Mouse (Mus musculus): Measurements from ENCODE around the gene Gm17662. TPM values are rescaled to one million over a fixed set of nuclear protein-coding genes. Genes with fewer than 3 reads are reported as not detected.

Gm17662 gene
- polyA plus RNA-seq, 1 experiment from 2014 or later, result not detected

DNA sequence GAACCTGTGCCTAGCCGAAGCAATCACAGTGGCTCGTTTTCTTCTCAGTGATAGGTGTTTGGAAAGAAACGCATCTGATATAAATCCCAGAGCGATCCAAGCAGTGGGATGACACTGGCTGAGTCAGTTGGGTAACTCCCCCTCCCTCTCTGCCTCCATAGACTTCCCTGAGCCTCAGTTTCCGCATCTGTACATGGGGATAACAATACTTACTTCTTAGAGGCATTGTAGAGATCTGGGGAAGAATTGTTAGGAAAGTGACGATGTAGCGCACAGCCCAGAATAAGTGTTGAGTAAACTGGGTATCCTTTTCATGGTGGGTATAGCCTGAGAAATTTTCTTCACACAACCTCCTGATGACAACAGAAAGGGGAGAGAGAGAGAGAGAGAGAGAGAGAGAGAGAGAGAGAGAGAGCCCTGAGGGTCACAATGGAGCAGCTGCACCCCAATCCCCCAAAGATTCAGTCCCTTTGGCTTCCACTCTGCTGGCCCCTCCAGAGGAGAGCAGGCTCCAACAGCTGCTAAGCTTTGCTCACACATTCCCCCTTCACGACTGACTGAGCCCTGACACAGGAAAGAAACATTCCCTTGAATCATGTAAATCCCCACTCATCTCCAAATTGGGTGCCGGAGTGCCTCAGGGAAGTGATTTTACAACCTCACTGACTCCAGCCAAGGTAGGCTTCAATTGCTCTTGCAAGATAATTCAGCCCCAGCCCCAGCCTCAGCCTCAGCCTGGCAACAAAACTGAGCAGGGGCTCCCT is 31.6 kb downstream of the Gm17662 start:
- DNase-seq (ENCODE audit: low read depth, low spot score) (peak; percentile 81), ATAC-seq (peak; percentile 95)
- in situ Hi-C loops (cut with MboI; ENCODE audit: low pct_unique_long_range_greater_than_20kb), result loop anchor here (25.0 kb wide), 2 partner anchors 676 to 1576 kb away; partner anchors contain the start of gene Oma1
- ChIA-PET POLR2A (no interaction called here), CTCF (no interaction called here)
- H3K27me3 ChIP-seq, result no peaks in the 10 kb centered on the region
- TF ChIP-seq CTCF (IDR thresholded peaks at IDR 0.05), result no peak

DNA sequence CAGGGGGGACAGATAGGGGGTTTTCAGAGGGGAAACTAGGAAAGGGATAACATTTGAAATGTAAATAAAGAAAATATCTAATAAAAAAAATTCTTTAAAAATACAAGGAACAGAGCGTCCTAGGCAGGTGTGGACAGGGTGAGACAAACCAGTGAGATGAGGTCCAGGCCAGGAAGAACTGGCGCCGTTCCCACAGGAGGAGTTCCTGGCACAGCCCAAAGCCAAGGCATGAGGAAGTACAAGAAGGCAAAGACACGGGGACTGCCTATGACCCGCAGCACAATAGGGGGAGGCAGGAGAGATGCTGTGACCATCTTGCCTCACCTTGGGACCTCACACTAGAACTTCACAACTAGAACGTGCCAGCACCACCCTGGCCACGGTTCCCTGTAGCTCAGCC is 34.6 kb downstream of the Gm17662 start:
- in situ Hi-C loops (cut with MboI; ENCODE audit: low pct_unique_long_range_greater_than_20kb), result loop anchor here (5.0 to 25.0 kb wide), 4 partner anchors 229 to 1579 kb away; partner anchors contain the start of gene Oma1
- ATAC-seq, result no peak
- ChIA-PET POLR2A (no interaction called here), CTCF (no interaction called here)
- H3K27me3 ChIP-seq, result no peaks in the 10 kb centered on the region
- no peak for TF ChIP-seq CTCF (IDR thresholded peaks at IDR 0.05)
- no peak for DNase-seq (ENCODE audit: low read depth, low spot score)

DNA sequence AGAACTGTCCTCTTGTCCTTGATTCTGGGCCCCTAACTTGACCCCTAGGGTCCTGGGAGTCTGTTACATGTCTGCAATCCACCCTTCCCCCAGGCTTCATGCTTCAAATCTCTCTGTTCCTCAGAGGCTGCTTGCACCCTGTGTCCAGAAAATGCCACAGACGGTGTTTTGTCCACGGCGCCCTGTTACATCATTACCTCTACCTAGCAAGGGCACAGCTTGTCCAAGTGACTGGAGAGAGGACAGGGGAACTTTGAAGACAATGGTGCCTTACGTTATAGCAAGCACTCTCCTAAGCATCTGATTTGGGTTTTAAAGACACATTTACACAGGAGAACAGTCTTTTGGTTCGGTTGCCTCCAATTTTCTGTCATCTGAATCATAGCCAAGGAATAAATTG is 36.5 kb downstream of the Gm17662 start:
- in situ Hi-C loops (cut with MboI; ENCODE audit: low pct_unique_long_range_greater_than_20kb), result loop anchor here (5.0 to 25.0 kb wide), 4 partner anchors 231 to 1581 kb away; partner anchors contain the start of gene Oma1
- no peak for DNase-seq (ENCODE audit: low read depth, low spot score)
- no peaks in the 10 kb centered on the region for H3K27me3 ChIP-seq
- CTCF ChIA-PET, result interaction anchor here (1.2 kb wide), 1 partner anchor 227 kb away, joined by 10 read pairs; no protein-coding TSS in a partner anchor
- ATAC-seq, result no peak
- TF ChIP-seq CTCF (IDR thresholded peaks at IDR 0.05), result no peak
- POLR2A ChIA-PET, result no interaction called here

DNA sequence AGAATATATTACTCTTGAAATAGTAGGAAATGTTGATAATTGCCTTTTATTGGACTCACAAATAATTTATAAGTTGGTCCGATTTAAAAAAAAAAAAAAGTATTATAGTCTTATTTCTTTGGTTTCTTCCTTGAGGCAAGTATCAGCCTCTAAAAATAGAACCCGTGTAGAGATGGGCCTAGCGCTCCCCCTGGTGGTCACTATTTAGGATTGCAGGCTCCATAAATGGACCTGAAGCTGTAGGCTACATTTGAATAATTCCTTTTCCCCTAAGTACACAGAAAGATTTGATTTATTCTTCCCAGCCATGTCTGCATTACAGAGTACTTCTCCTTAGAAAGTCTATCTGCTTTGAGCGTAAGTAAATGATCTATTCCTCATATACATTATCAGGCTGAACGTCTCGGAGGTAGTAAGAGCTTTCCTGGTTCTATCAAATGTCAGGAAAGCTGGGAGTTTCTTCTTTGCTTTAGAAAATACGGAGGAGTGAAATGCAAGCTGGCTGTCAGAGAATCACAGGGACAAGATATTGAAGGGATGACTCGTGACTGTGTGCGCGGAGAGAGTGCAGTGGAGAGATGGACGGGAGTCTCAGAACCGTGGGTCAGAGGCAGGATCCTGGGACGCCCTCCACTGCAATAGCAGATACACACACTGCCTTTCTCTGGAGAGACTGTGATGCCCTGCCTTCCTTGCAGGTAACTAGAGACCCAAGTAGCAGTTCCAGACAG is 37.0 kb downstream of the Gm17662 start:
- H3K27me3 ChIP-seq, result no peaks in the 10 kb centered on the region
- in situ Hi-C loops (cut with MboI; ENCODE audit: low pct_unique_long_range_greater_than_20kb), result loop anchor here (5.0 to 25.0 kb wide), 4 partner anchors 232 to 1582 kb away; partner anchors contain the start of gene Oma1
- ChIA-PET CTCF (interaction anchor here (0.7 to 1.2 kb wide), 3 partner anchors 20 to 863 kb away, joined by 3 to 10 read pairs (median 3); no protein-coding TSS in a partner anchor), POLR2A (no interaction called here)
- no peak for DNase-seq (ENCODE audit: low read depth, low spot score)
- ATAC-seq, result no peak
- TF ChIP-seq CTCF (IDR thresholded peaks at IDR 0.05), result peak; percentile 88

DNA sequence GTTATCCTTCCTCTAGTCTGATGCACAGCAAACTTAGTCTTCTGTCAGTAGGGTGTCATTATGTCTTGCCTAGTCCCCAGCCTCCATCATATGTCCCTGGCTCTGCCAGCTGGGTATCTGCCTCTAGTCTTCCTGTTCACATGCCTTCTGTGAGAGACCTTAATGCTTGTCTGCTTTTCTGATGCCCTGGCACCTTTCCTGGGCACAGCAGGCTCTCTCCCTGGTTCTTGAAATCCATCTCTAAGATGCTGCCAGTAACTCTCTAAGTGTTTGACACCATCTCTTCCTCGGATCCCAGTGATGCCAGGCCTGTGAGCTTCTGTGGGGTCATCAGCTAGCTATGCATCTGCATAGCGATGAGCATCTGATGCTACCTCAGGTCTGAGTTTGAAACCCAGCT is 45.7 kb downstream of the Gm17662 start:
- in situ Hi-C loops (cut with MboI; ENCODE audit: low pct_unique_long_range_greater_than_20kb), result loop anchor here (10.0 kb wide), 1 partner anchor 1322 kb away; no protein-coding TSS in a partner anchor
- ChIA-PET POLR2A (no interaction called here), CTCF (interaction anchor here (2.1 kb wide), 1 partner anchor 9 kb away, joined by 8 read pairs; no protein-coding TSS in a partner anchor)
- no peak for ATAC-seq
- DNase-seq (ENCODE audit: low read depth, low spot score), result no peak
- TF ChIP-seq CTCF (IDR thresholded peaks at IDR 0.05), result no peak
- no peaks in the 10 kb centered on the region for H3K27me3 ChIP-seq

DNA sequence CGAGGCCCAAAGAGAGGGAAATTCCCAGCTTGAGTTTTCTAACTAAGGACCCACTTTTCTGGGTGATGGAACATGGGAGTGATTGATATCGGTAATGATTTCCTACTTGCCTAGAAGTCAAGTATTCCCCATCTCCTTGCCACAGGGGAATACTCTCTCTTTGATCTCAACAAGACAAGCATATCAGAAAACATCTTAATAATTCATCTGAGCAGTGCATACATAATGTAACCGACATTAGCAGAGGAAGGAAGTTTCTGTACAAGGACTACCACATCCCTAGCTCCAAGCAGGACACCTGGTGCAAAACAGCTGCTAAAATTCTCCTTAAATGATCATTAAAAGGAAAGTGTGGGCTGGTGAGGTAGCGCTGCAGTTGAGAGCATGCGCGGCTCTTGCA is 47.9 kb downstream of the Gm17662 start:
- ATAC-seq (no peak), DNase-seq (ENCODE audit: low read depth, low spot score) (no peak)
- POLR2A ChIA-PET, result no interaction called here
- in situ Hi-C loops (cut with MboI; ENCODE audit: low pct_unique_long_range_greater_than_20kb), result loop anchor here (10.0 kb wide), 1 partner anchor 1320 kb away; no protein-coding TSS in a partner anchor
- CTCF ChIA-PET, result no interaction called here
- H3K27me3 ChIP-seq, result no peaks in the 10 kb centered on the region
- TF ChIP-seq CTCF (IDR thresholded peaks at IDR 0.05), result no peak

Other genes with a start within 250 kb of the Gm17662 start
- not detected for gene C8b, start 91.0 kb upstream of the Gm17662 start, polyA plus RNA-seq (2021)
- not detected for gene C8a, start 19.1 kb downstream of the Gm17662 start, polyA plus RNA-seq (2021)
- 0.30 TPM for gene Fyb2, start 56.1 kb downstream of the Gm17662 start, polyA plus RNA-seq (2021)